In the genomic region with DNA sequence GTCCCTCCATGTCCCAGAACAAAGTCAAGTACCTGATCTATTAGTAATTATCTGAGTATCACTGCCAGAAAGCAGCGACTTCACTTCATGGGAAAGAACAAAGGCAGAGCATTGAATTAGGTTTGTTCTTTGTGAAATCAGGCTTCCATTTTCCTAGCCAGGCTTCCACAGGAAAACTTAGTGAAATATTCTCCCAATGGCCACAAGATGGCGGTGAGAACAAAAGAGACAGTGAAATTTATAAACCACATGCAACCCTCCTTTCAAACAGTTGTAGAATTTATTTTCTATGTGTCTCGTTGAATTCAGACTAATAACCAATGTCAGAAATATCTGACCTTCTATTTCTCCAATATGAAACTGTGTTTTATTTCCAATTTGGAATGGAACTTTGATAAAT, we compare ENCODE assay signal across 8 mouse cellular contexts. TPM values are rescaled to one million over a fixed set of nuclear protein-coding genes. Genes with fewer than 3 reads are reported as not detected.
DNase-seq lines count a peak whose midpoint lies in the region; ATAC-seq lines count a peak whose summit lies in the region.

No protein-coding gene starts in this region.

- WGBS in midbrain, embryonic 10.5 days = 15% methylated on average over 3 of the region's 3 CpGs

- no peaks in the 10 kb centered on the region for H3K9me3 ChIP-seq in midbrain, embryonic 10.5 days (replicated peaks)

- peak; percentile 11 for DNase-seq in gastrocnemius, postnatal 14 days
- DNase-seq in gastrocnemius, postnatal 25 days = no peak
- DNase-seq in CD4-positive helper T cell, adult 2 months (ENCODE audit: low read depth, low spot score) = peak; percentile 39
- peak; percentile 5 to 45 for DNase-seq in adrenal gland, postnatal 36 days
- DNase-seq in kidney, postnatal 4 days = peak; percentile 26 to 52
- DNase-seq in midbrain, embryonic 10.5 days (ENCODE audit: low spot score) = peak; percentile 16
- peak; percentile 30 for DNase-seq in thymus, postnatal 14 days

- H3K27ac ChIP-seq in midbrain, embryonic 10.5 days (replicated peaks) = no peak overlapping the region

- no peaks in the 10 kb centered on the region for H3K4me1 ChIP-seq in midbrain, embryonic 10.5 days

- no peaks in the 10 kb centered on the region for H3K36me3 ChIP-seq in midbrain, embryonic 10.5 days

- ATAC-seq in frontal cortex, adult (ENCODE audit: low TSS enrichment) = peak; percentile 88

- no peak overlapping the region for H3K4me3 ChIP-seq in midbrain, embryonic 10.5 days

- intact Hi-C loops in gastrocnemius, postnatal 14 days (cut with DNase I; ENCODE audit: low total_unique reads) = no loop called here

- H3K27me3 ChIP-seq in midbrain, embryonic 10.5 days (ENCODE audit: low read depth, poor library complexity, severe bottlenecking) = no peaks in the 10 kb centered on the region

RNA-seq across cellular contexts. Expression of a gene that starts 42.2 kb away (rescaled TPM):
- total RNA-seq in gastrocnemius, postnatal 14 days (2021) = 10 to 100 TPM in 1 of 2 experiments, 1 to 10 TPM in 1; 9.3 to 15.5 TPM
- total RNA-seq in gastrocnemius, postnatal 25 days (2021) = 1 to 10 TPM; 4.5 to 4.9 TPM
- 10 to 100 TPM; 28.3 to 41.6 TPM for total RNA-seq in adrenal gland, postnatal 36 days (2021)
- polyA plus RNA-seq in midbrain, embryonic 10.5 days (2016; fragmentation: Nextera tagmentation; extraction: Ambion mirVana) = 8.7 and 9.7 TPM in 2 replicates
